Mouse (Mus musculus): ENCODE measurements around the gene Nub1. TPM values are rescaled to one million over a fixed set of nuclear protein-coding genes. Genes with fewer than 3 reads are reported as not detected.

Gene Nub1
- 15.3 and 17.1 TPM in 2 replicates for polyA plus RNA-seq (2015; fragmentation: Nextera tagmentation; extraction: Ambion mirVana)

GRCm38 (mm10) chr5:24685366-24686093, at the start of gene Nub1:
Gene Nub1, plus strand, starts transcription at chr5:24685532.

GRCm38 (mm10) chr5:24730488-24730871, 45.1 kb downstream of the Nub1 start, which contains the start of gene Wdr86:
Gene Wdr86, minus strand, starts transcription at chr5:24730727.

GRCm38 (mm10) chr5:24757816-24758215, 72.5 kb downstream of the Nub1 start, which contains the start of gene Crygn:
Gene Crygn, minus strand, starts transcription at chr5:24758008.

Other genes with a start within 250 kb of the Nub1 start
- 45.3 and 48.4 TPM in 2 replicates for gene Fastk, start 240.2 kb upstream of the Nub1 start, polyA plus RNA-seq (2015; fragmentation: Nextera tagmentation; extraction: Ambion mirVana)
- gene Tmub1, start 237.7 kb upstream of the Nub1 start, polyA plus RNA-seq (2015; fragmentation: Nextera tagmentation; extraction: Ambion mirVana) = 6.6 and 8.3 TPM in 2 replicates
- gene Agap3, start 233.4 kb upstream of the Nub1 start, polyA plus RNA-seq (2015; fragmentation: Nextera tagmentation; extraction: Ambion mirVana) = 12.6 and 14.8 TPM in 2 replicates
- 0.04 TPM in 1 of 2 replicates, not detected in the other for gene Gbx1, start 158.3 kb upstream of the Nub1 start, polyA plus RNA-seq (2015; fragmentation: Nextera tagmentation; extraction: Ambion mirVana)
- gene Asb10, start 144.6 kb upstream of the Nub1 start, polyA plus RNA-seq (2015; fragmentation: Nextera tagmentation; extraction: Ambion mirVana) = 0.17 and 0.35 TPM in 2 replicates
- gene 4931409K22Rik, start 128.7 kb upstream of the Nub1 start, polyA plus RNA-seq (2015; fragmentation: Nextera tagmentation; extraction: Ambion mirVana) = 0.07 and 0.10 TPM in 2 replicates
- gene Abcf2, start 108.1 kb upstream of the Nub1 start, polyA plus RNA-seq (2015; fragmentation: Nextera tagmentation; extraction: Ambion mirVana) = 47.8 and 49.0 TPM in 2 replicates
- 11.3 and 14.3 TPM in 2 replicates for gene Chpf2, start 98.8 kb upstream of the Nub1 start, polyA plus RNA-seq (2015; fragmentation: Nextera tagmentation; extraction: Ambion mirVana)
- 2.4 and 3.6 TPM in 2 replicates for gene Smarcd3, start 61.1 kb upstream of the Nub1 start, polyA plus RNA-seq (2015; fragmentation: Nextera tagmentation; extraction: Ambion mirVana)
- gene Wdr86, start 45.2 kb downstream of the Nub1 start, polyA plus RNA-seq (2015; fragmentation: Nextera tagmentation; extraction: Ambion mirVana) = 2.3 and 4.0 TPM in 2 replicates
- 1.9 and 2.4 TPM in 2 replicates for gene Crygn, start 72.5 kb downstream of the Nub1 start, polyA plus RNA-seq (2015; fragmentation: Nextera tagmentation; extraction: Ambion mirVana)
- gene Rheb, start 157.1 kb downstream of the Nub1 start, polyA plus RNA-seq (2015; fragmentation: Nextera tagmentation; extraction: Ambion mirVana) = 104 and 113 TPM in 2 replicates